Mouse (Mus musculus) left cerebral cortex, postnatal 14 days (tissue): ENCODE measurements around the gene Speer4e. TPM values are rescaled to one million over a fixed set of nuclear protein-coding genes. Genes with fewer than 3 reads are reported as not detected.
A peak's percentile ranks its signal among the peaks of the same experiment; 100 is the strongest.
"Not testable (repeated sequence)": the region's sequence is repeated elsewhere in the genome, so short reads cannot be mapped to it uniquely, and the experiment has no call there.

Experiments used
- DNase-seq, 2 experiments: peaks; one replicate each; pipeline ENCODE4 v3.0.0; 2021 to 2022; ENCODE audit warnings: low spot score in 2 of 2, mixed read lengths in 1 of 2
- intact Hi-C: fragments of 180-260 bp; cut with DNase I; formaldehyde crosslinking; loops from one replicate; pipeline ENCODE4 v1.15.1; 2025
- long read RNA-seq, 2 experiments: library from polyadenylated mRNA; stranded (forward); transcript quantifications; one replicate each; pipeline ENCODE4 v2.0.0; 2021
- total RNA-seq, 2 experiments: library from RNA; stranded (reverse); gene quantifications; 2 replicates each; pipeline ENCODE4 v1.2.3; 2021

The Speer4e gene
- total RNA-seq: not detected
- long read RNA-seq, experiment 1: 0 reads
- long read RNA-seq, experiment 2: 0 reads

- DNase-seq, intact Hi-C loops: not testable (repeated sequence)
These were observed at the start of gene Speer4e for GRCm38 (mm10) chr5:14938329-14938728. Gene Speer4e (minus strand): TSS chr5:14938429.

GRCm38 (mm10) chr5:14986649-14987387, 48.6 kb upstream of the Speer4e start:
- DNase-seq, intact Hi-C loops: not testable (repeated sequence)

GRCm38 (mm10) chr5:14978835-14979234, 40.6 kb upstream of the Speer4e start, which contains the start of gene Gm10354:
Gene Gm10354 (minus strand): TSS chr5:14978935.
- intact Hi-C loops, DNase-seq: not testable (repeated sequence)

GRCm38 (mm10) chr5:14977368-14977767, 39.1 kb upstream of the Speer4e start:
- DNase-seq, intact Hi-C loops: not testable (repeated sequence)

GRCm38 (mm10) chr5:14975294-14975693, 37.1 kb upstream of the Speer4e start:
- intact Hi-C loops, DNase-seq: not testable (repeated sequence)

- intact Hi-C loops, DNase-seq: not testable (repeated sequence)
These were observed 34.6 kb upstream of the Speer4e start for GRCm38 (mm10) chr5:14972841-14973240.

- intact Hi-C loops: not testable (repeated sequence)
- DNase-seq: peak in 1 of 2 experiments; percentile 19
These were observed 25.6 kb upstream of the Speer4e start for GRCm38 (mm10) chr5:14963821-14964220.

GRCm38 (mm10) chr5:14961502-14961901, 23.3 kb upstream of the Speer4e start:
- intact Hi-C loops, DNase-seq: not testable (repeated sequence)

- intact Hi-C loops, DNase-seq: not testable (repeated sequence)
These were observed 17.9 kb upstream of the Speer4e start for GRCm38 (mm10) chr5:14955928-14956706.

- intact Hi-C loops, DNase-seq: not testable (repeated sequence)
These were observed 15.4 kb upstream of the Speer4e start for GRCm38 (mm10) chr5:14953587-14953986.

GRCm38 (mm10) chr5:14952749-14953148, 14.5 kb upstream of the Speer4e start:
- DNase-seq, intact Hi-C loops: not testable (repeated sequence)

GRCm38 (mm10) chr5:14951822-14952221, 13.6 kb upstream of the Speer4e start:
- DNase-seq, intact Hi-C loops: not testable (repeated sequence)

- intact Hi-C loops: not testable (repeated sequence)
- peak; percentile 46 to 71 for DNase-seq
These were observed 9.4 kb upstream of the Speer4e start for GRCm38 (mm10) chr5:14947482-14948198.

- intact Hi-C loops, DNase-seq: not testable (repeated sequence)
These were observed 7.3 kb upstream of the Speer4e start for GRCm38 (mm10) chr5:14945524-14945923.

- DNase-seq, intact Hi-C loops: not testable (repeated sequence)
These were observed 2.8 kb upstream of the Speer4e start for GRCm38 (mm10) chr5:14941043-14941442.

GRCm38 (mm10) chr5:14933721-14934120, 4.5 kb downstream of the Speer4e start:
- DNase-seq, intact Hi-C loops: not testable (repeated sequence)

GRCm38 (mm10) chr5:14927047-14927446, 11.2 kb downstream of the Speer4e start:
- intact Hi-C loops, DNase-seq: not testable (repeated sequence)

GRCm38 (mm10) chr5:14914799-14915198, 23.4 kb downstream of the Speer4e start, which contains the start of gene Gm9758:
Gene Gm9758 (minus strand): TSS chr5:14914899.
- DNase-seq, intact Hi-C loops: not testable (repeated sequence)

GRCm38 (mm10) chr5:14914361-14914760, 23.9 kb downstream of the Speer4e start:
- intact Hi-C loops, DNase-seq: not testable (repeated sequence)
